Mouse (Mus musculus) 3134 (cell line): ENCODE measurements around the gene Esrra.
A peak's percentile ranks its signal among the peaks of the same experiment; 100 is the strongest.
"Not testable (repeated sequence)": the region's sequence is repeated elsewhere in the genome, so short reads cannot be mapped to it uniquely, and the experiment has no call there.

ENCODE experiments used
- DNase-seq: peaks from one replicate; pipeline ENCODE4 v3.0.0-alpha.2; 2011; ENCODE audit warnings: low spot score; ENCODE audit not compliant: insufficient read length; ENCODE audit errors: extremely low read depth

Esrra gene

GRCm38 (mm10) chr19:6906199-6906598 is 15.4 kb downstream of the Esrra start:
- DNase-seq, result no peak

DNA sequence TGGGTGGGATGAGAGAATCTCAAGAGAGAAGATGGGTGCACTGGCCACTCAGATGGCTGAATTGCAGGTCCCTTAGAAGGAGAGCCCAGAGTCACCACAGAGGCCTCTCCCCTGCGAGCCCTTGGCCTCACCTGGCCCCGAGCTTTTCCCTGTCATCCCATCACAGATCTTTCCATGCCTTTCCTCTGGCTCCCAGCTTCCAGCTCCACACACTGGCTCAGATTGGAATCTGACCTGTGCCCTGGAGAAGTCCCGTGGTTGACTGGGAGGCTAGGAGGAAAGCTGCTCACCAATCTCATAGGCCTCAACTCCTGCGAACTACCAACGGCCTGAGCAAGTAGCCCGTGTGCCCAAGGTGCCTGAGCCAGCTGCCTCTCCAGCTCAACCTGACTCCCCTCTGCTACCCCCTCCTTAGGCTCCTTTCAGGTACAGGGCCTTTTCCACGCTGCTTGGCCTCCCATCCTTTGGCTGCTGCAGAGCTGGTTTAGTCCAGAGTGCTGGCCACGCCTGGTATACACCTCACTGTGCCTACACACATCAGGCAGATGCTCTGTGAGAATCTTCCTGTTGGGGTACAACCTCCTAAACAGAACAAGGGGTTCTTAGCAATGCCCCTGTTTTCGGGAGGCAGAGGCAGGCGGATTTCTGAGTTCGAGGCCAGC is 16.0 kb downstream of the Esrra start:
- DNase-seq, result no peak

GRCm38 (mm10) chr19:6904846-6905245 is 16.8 kb downstream of the Esrra start:
- no peak for DNase-seq

GRCm38 (mm10) chr19:6903031-6903430 is 18.6 kb downstream of the Esrra start:
- no peak for DNase-seq

- DNase-seq, result no peak
Observed at GRCm38 (mm10) chr19:6899641-6900040, 22.0 kb downstream of the Esrra start.

DNA sequence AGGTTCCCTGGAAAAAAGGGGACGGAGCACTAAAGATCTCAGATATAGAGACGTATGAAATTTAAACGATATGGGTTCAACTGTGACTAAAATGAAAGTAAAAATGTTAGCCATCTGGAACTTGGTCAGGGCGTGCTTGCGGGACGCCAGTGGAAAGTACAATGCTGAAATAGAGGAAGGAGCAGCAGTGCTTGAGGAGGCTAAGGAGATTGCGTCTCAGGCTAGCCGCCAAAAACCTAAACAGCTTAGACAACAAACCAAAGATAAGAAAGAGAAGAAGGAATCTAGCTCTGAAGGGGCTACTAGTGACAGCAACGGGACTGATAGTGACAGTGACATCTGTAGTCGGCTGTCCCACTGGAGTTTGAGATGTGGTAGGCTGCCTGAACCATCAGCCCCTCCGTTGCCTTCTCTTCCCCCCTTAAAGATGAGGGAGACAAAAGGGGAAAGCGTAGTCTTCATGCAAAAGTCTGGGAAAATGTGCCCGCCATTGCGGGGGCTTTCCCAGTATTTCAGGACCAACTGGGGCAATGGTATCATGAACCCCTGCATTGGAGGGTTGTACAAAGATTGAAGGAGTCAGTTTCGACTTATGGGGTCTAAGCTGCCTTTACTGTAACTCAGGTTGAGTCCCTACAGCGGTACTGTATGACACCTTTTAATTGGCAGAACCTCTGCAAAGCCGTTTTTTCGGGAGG is 25.9 kb downstream of the Esrra start:
- not testable (repeated sequence) for DNase-seq

GRCm38 (mm10) chr19:6893731-6894451 is 27.7 kb downstream of the Esrra start:
- no peak for DNase-seq

DNA sequence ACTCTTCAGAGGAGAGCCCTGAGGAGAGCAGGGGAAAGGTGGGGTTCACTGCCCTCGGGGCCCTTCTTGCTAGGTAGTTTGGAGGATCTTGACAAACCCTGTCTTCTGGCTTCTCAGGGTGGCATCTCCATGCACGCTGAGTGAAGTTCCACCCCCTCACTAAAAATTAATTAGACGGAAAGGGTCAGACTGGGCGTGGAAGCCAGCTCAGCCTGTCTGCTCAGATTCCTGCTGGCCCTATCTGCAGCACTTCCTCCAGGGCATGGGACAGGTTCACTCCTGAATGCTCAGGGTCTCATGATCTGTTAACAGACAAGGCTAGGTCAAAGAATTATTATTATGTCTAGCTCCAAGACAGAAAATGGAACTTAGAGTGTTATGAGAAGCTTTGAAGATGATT is 29.1 kb downstream of the Esrra start:
- DNase-seq, result no peak

DNA sequence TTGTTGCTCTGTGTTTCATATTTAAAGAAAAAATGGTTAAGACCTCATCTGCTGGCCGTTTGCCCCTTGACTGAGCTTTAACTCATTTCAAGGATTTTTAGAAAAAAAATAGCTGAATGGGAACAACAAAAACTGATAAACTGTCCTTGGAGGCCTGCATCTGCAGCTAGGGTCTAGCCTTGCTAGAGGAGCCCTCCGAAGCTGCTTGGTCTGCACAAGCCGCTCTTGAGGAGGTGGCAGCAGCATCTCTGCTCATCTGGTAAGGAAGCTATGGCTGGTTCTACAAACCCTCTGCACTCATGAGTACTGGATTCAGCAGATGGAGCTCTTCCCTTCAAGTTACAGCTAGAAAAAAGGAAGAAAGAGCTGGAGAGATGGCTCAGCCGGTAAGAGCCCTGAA is 43.6 kb downstream of the Esrra start:
- DNase-seq, result no peak

- peak; percentile 63 for DNase-seq
Observed at GRCm38 (mm10) chr19:6876799-6877198, 44.8 kb downstream of the Esrra start.

DNA sequence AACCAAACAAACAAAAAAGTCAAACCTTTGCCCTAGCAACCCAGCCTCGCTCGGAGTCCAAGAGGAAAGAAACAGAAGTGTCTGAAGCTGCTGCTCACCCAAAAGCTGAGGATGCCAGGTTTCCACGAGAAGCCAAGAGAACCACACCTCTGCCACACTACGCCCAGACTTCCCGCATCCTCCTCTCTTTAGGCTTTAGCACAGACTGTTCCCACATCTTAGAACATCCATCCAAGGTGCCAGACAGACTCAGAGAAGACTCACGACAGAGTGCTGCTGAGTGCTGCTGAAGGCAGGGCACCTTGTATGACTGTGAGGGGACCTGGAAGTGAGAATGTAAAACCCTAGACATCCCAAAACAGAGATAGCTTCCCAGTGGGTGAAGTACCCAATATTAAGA is 45.8 kb downstream of the Esrra start:
- no peak for DNase-seq

DNA sequence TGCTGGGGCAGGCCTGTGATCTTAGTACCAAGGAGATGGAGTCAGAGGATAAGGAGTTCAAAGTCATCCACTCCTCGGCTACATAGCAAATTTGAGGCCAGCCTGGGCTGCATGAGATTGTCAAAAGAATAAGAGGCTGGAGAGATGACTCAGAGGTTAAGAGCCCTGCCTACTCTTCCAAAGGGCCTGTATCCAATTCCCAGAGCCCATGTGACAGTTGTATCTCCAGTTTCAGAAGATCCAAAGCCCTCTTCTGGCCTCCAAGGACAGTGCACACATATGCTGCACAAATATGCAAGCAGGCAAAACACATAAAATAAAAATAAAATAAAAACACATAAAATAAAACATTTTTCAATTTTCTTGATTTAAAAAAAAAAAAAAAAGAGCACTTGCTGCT is 47.4 kb downstream of the Esrra start:
- DNase-seq, result peak; percentile 36

DNA sequence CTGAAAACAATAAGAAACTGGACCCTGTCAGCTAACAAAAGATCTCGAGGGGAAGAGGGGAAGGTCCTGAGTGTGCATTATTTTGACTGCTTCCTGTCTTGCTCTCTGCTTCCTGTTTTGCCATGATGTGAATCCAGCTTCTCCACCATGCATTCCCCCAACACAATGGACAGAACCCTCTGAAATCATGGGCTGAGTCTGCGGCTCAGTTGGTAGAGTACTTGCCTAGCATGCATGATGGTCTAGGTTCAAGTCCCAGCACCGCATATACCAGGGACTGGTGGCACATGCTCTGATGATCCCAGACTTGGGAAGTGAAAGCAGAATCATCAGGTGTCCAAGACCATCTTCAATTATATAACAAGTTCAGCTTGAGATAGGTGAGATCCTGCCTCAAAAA is 48.9 kb downstream of the Esrra start:
- no peak for DNase-seq

GRCm38 (mm10) chr19:6871574-6872271 is 49.9 kb downstream of the Esrra start:
- DNase-seq, result peak; percentile 40

DNA sequence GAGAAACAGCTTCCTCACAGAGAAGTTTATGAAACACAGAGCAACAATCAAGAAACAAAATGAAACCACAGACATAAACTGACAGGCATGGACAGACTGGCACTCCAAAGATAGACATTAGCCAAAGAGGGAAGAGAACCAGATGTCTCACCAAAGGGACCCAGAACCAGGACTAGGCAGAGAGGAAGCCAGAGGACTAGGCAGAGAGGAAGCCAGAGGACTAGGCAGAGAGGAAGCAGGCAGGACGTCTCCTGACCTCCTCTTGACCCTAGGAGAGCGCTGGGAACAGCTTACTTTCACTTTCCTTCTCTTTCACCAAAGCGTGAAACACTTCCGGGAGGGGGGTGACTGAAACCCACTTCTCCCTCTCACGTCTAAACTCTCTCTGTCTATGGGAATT is 52.3 kb downstream of the Esrra start:
- DNase-seq, result peak; percentile 40

DNA sequence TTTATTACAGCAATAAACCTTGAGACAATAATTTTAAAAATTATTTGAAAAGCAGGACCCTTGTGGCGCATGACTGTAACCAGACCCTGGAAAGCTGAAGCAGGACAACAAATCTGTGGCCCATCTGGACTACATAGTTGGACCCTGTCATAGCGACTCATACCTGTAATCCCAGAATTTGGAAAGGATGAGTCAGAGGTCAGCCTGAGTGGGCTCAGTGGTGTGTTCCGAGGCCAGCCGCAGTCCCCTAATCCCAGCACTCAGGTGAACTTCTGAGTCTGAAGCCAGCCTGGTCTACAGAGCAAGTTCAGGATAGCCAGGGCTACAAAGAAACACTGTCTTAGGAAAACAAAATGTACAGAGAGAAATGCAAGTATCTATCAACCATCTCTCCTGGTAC is 60.2 kb downstream of the Esrra start:
- no peak for DNase-seq
